Mouse (Mus musculus): ENCODE measurements around the gene Xpnpep1.

Gene Xpnpep1

DNA sequence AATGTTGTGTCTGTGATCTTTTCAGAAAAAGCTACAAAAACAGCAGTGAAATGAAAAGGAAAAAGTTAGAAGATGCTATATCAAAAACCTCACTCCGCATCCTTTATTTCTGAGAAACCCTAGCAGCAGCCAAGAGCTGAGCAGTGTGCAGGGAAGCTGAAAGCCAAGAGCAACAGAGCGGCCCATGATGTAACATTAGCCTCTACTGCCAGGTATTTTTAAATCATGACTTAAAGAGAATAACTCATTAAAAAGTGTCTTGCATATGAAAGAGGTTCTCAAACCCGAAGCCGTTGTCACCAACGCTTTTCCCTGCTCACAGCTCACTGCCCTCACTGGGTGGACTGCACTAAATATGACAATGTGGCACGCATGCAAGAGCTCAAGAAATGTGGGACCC lies 9.7 kb downstream of the Xpnpep1 start:
- DNase-seq: no peak

DNA sequence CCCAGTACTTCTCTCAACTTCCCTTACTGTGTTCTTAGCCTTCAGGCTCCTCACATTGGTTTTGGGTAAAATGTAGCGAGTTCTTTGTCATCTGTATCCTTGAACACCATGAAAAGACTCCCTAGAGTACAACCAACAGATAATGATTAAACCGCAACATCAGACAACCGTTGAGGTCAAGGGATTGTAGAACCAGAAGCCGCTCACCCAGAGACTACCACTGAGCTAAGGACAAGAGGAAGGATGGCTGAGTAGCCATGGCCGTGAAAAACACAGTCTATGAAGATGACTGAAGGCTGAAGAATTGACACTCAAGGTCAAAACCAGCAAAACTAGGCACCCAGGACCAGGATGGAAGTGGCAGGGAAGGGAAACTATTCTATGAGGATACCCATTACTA lies 10.3 kb downstream of the Xpnpep1 start:
- DNase-seq: no peak

DNA sequence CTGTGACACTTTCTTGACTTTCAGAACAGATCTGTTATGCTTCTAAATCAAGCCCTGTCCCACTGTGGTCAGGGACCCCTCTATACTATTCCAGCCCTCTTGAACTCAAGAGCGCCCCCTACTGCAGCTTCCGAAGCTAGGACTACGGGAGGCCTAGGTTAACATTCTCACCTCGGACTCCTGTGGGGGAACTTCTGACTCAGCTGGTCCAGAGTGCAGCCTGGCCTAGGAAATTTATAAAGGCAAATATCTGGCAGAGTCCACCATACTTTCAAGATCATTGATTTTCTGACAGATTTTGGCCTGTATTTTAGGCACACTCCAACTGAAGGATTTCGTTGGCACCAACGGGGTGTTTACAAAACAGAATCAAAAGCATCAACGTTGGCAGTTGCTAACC lies 11.0 kb downstream of the Xpnpep1 start:
- DNase-seq: no peak

DNA sequence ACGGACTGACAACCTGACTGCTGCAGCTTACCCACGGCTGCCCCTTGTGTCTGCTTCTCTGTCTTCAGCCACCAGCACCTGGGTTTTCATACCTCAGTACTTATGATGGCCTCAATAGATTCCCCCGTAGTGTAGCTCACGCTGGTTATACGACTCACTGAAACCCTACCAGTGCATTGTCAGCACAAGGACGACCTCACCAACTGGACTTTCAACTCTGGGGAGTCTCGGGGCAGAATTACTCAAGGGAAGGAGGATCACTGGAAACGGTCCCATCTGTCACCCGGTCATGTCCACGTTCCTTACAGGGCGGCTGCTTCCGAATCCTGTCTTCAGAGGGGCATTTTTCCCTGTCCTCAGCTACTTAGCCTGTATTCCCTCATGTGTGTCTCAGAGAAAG lies 11.8 kb downstream of the Xpnpep1 start:
- no peak for DNase-seq

DNA sequence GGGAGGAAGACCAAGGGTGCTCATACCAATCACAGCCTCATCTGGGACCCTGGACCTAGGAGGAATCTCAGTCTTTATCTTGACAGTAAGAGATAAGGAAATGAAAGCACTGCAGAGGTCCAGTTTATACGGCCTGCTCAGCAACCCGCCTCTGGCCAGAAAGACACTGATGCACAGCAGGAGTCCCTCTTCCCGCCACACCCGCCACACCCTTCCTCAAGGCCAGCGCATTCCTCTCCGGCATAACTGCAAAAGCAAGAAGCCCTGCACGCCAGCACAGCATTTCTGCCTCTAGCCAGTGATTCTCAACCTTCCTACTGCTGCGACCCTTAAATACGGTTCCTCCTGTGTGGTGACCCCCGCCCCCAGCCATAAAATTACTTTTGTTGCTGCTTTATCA lies 16.8 kb downstream of the Xpnpep1 start:
- DNase-seq: no peak

DNA sequence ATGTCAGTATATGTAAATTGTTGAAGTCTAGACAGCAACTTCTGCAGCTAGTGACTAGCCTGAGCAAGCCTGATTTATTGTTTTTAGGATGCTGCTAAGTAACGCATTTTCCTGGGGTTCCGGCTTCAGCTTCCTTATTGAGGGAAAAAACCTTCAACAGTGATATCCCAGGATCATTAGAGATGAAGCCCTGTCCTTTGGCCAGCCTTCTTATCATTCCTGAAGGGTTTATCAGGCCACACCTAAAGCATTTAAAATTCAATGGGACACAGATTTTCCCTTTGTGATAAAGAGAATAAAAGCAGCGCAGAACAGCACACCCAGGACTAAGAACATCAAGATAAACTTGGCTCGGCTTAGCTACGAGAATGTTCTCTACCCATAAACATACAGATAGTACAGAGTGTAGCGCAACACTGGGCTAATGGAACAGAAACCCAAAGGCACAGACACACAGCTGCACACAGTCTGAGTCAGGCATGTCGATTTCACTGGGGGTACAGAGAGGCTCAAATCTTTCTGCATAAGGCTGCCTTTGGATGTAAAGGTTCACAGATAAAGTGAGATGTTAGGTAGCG lies 17.9 kb downstream of the Xpnpep1 start:
- no peak for DNase-seq

DNA sequence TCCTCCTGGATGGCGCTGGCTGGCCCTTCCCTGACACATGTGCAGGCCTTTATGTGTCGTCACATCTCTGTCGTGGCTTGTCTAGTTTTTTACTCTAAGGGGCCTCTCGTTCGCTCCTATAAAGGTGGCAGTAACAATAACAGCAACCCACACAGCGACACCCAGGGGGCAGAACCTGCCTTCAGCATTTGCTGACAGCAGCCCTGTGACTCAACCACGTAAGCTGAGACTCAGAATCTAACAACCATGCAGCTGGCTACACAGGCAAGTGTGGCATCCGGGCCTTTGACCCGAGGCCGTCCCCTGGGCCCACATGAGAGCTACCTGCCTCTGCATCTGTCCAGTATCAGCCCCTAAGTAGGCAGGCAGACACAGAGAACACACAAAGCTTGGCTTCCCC lies 18.5 kb downstream of the Xpnpep1 start:
- DNase-seq: no peak

DNA sequence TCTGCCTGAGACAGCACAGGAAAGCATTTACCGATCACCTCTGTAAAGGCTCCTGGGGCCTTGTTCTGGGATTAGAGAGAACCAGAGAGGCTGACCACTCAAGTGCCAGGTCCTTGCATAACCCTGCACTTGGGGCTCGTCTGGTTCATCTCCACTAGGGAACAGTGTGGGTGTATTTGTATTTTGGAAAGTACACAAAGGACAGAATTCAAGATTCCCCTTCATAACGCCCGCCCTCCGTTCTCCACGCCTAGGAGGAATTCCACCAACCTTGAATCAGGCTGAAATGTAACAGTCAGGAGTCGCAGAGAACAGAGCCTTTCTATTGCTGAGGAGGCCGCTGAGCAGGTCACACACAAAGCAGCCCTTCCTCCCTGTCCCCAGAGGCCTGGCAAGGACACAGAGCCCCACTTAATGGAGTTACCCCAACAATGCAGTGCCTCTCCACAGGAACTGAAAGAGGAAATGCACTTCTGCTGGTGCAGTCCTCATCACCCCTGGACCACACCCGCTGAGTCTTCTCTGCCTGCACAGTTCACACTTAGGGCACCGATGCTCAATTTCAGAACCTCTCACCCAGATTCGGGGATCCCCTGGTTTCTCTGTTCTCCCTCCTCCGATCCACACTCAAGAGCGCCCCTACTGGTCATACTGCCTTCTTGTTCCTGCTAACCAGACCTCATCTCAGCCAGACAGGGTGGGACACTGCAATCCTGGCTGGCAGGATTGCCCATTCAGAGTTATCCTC lies 20.1 kb downstream of the Xpnpep1 start:
- DNase-seq: peak; percentile 74

DNA sequence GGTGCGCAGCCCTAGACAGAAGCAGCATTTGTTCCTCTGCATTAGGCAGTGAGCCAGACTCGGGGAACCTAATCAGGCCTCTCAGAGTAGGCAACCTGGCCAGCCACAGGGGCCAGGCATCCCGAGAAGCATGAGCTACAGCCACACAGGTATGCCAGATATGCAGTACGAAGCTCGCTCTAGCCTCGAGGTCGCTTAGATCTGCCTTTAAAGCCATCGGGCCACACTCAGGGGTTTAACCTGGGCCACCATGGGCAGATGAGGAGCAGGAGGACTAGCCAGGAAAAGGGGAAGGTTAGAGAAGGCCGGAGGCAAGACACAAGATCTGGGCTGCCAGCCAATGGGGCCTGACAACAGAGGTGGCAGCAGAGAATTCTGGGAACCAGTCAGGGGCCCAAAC lies 22.1 kb downstream of the Xpnpep1 start:
- peak; percentile 54 for DNase-seq

DNA sequence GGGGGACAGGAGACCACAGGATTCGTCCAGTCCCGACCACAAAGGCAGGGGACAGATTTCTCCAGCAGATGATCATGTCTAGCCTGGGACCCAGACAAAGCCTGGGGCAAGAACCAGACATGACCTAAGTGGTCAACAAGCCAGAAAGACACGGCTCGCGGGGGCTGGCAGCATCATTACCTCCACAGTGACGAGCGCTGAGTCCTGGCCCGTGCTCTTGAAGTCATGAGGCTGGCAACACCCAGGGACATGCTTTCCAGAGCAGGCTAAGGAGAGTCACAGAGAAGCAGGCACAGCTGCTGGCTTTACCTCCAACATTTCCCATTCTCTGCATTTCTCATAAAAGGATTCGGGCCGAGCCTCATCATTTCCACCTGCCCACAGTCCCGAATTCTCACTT lies 22.8 kb downstream of the Xpnpep1 start:
- no peak for DNase-seq

DNA sequence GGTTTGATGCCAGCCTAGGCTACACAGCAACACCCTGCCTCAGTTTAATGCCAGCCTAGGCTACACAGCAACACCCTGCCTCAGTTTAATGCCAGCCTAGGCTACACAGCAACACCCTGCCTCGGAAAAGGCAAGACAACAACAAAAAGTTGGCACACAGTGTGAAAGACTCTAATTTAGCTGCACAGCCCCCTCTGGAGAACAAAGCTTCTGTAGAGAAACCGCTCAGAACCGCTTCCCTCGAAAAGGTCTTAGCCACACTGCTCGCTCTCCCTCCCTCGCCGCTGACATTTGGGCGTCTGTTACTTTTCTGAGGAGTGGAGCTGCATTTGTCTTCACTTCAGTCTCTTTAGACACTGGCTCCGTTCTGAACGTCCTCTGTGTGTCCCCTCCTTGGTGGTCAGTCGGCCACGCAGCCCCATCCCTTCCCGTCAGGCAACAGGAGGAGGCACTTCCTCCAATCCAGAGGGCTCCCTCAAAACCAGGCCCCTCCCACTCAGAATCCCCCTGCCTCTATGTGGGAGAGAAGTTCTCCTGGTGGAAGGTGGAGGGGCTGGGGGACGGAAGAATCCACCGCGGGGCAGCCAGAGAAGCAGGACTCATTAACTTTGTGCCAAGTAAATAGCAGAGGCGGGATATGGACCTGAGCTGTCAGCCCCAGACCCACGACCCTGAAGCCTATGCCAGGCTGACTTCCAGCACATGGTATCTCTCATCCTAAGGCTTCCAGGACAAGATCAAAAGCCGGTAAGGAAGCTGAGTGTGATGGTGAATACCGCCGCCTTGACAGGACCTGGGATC lies 24.9 kb downstream of the Xpnpep1 start:
- no peak for DNase-seq

DNA sequence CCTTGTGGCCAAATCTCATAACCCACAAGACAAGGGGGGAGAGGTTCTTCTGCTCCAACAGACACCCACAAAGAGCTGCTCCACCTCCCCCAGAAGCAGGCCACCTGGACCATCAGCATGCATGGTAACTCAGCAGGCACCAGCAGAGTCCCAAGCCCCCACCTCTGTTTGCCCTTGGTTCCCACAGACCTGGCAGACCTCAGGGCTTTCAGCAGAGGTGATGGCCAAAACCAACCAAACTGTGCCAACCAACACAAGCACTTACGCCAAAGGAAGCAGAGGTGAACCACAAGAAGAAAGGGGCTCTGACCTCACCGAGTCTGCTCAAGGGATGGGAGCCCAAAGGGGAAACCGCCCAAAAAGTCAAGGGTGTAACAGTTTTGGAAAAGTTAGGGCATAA lies 26.3 kb downstream of the Xpnpep1 start:
- DNase-seq: no peak

DNA sequence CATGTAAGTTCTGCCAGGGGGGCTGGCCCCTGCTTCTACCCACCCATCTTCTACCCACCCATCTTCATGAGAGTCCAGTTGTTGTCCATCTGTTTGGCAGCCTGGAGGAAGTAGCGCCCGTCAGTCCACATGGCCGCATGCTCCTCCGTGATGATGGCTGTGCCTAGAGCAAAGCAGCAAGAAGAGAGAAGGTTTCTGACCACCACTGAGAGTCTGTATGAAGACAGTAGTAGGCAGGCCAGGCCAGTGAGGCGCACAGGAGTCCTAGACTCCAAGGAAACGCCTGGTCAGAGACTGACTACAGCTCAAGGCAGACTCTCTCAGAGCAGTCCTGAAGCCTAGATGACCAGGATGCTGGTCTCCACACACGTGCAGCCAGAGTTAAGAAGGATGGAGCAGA lies 26.7 kb downstream of the Xpnpep1 start:
- no peak for DNase-seq

DNA sequence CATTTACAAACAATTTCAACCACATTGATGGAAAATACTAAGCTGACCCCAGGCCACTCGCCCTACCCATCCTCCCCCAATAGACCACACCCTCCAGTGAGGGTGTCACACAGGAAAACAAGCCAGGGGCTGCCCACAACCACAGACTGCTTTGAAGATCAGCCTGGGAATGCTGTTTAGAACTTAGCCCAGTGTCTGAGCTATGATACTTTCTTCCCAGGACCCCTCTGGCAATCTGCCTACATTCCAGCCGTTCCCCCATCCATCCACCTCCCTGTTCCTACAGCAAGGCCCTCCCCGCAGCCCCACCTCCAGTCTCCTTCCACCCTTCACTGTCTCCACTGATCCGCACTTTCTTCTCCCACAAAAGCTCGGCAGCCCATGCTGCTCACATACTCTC lies 29.1 kb downstream of the Xpnpep1 start:
- DNase-seq: no peak

DNA sequence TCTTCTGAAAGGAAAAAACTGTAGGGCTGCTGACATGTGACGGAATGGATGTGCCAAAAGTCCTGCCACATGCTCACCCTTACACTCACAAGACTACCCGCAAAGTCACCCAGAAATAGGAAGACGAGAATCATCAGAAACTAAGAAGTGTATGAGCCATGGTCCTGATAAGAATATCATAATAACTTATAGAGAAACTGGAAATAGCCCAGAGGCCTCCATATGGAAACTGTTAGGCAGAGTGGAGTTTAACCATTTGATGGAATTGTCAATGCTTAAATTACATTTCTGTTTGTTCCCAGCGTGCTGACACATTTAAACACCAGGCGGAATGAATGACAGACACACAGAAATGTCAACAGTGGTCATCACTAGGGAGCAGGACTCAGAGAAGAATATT lies 31.1 kb downstream of the Xpnpep1 start:
- DNase-seq: no peak

DNA sequence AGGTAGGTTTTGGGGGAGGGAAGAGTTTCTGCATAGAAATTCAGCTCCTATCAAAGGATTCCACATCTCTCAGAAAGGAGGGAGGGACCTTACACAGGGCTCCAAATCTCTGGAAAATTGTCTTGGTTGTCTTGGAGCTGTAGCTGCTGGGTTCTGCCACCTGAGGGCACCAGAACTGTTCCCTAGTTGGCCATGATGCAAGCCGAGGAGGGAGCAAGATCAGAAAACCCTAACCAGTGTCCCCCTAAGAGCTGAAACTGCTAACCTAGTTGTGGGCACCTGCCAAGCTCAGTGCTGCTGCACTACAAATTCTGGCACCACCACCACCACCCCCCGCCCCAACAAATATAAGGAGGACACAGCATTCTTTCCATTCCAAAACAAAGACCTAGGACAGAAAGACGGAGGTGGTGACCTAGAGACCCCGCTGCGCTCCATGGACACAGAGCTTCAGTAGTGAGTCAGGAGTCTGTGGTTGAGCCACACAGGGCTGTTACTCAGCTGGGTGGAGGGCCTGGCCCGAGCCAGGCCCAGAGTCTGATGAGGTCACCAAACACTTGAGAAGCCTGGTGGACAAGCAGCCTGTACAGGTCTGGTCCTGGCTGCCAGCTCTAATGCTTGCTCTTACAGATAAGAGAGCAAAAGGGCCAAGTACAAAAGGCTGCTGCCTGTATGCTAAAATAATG lies 31.9 kb downstream of the Xpnpep1 start:
- peak; percentile 81 for DNase-seq

DNA sequence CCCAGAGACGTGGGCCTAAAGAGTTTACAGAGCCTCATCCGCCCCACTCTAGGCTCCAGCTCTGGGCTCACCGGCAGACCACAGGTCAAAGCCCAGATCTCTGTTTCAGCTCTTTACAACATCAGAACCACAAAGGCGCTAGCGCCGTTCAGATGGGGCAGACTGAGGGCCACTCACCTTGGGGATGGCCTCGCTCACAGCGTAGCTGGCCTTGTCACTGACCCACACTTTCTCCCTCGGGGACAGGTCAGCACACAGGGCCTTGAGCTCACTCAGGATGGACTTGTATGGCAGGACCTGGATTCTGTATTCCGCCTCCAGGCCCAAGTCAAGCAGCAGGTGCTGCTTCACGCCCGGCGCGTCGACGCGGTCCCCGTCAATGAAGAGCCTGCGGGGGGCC lies 34.0 kb downstream of the Xpnpep1 start:
- DNase-seq: no peak

DNA sequence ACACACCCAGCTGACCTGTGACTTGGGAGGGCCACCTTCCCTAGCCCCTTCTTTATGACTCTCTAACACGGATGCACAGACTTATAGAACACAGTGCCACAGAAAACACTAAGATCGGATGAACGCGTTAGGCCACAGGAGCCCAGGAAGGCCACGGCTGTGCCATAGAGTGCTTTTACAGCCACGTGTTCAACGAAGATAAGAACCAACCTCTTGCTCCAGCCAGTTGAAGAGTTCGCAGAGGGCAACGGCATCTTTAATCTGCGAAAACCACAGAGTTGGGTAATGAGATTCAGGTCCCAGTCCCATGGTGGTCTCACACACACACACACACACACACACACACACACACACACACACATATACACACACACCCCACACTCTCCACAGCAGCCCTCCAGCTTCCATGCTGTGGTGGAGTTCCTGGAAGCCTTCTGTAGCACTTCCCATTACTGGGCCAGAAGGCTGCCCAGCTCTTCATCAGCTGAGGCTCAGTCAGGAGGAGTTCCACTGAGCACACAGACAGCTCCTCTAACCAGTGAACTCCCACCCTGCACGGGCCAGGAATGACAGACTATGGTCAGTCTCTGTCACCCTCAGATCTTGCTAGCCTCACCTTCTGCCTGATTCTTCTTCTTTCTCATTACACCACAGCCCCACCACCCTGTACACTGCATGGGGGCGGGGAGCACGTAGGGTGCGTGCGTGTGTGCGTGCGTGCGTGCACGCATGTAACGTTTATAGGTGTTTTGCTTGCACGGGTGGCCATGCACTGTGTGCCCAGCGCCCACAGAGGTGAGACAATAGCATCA lies 36.3 kb downstream of the Xpnpep1 start:
- no peak for DNase-seq

DNA sequence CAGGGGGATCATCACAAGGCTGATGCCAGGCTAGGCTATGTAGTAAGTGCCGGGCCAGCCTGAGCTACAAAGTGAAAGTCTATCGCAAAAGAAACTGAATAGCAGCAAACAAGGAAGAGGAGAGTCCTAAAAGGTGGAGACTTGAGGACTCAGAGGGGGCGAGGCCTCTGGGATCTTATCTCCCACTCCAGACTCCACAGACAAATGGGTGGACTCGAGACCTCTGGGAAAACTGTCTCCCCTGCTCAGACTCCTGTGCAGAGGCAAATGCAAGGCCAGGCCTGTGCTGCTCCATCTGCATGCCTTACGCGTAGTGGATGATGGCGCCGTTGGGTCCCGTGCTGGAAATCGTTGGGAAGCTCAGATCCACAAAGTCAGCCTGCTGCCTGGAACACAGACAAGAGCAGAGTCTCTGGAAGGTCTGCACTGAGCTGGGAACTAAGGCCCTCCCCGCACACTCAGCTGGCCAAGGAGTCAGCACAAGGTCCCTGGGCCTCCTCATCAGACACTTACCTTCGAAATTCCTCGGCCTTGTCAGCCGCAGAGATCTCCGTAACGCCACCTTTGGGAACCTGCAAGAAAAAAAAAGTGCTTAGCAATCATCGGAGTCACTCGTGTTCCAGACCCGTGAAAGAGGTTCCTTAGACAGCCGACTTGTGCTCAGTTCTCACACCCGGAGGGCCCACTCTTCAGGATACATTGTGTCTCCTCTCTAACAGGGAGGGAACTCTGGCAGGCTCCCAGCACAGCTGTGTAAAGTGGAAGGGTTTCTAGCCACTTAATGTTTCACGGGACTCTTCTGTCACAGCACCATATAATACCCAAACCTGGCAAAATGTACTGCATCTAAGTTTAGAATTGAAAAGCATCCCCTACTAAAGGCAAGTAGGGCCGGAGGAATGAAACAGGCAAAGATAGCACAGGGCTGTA lies 37.6 kb downstream of the Xpnpep1 start:
- no peak for DNase-seq

DNA sequence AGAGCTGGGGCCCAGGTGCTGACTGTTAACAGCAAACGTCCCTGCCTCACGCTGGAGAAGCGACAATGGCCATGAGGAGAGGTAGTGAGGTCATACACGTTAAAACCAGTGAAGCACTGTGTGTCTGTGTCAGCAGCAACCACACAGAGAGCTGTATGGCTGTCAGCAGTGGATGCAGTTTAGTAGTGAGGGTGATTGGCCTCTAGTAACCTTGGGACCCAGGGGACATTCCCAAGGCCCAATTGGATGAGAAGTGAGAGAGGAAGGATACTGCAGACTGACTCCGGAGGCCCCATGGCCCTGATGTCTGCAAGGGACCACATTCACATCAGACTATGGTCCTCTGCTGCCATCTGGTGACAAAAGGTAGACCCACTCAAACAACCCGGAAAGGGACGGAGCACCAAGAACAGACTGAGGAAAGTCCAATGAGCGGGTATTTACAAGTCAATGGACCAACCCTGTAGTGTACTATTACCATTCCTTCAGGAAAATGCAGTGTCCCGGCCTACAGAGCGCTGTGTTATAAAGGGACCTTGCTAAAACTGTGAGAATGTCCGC lies 47.1 kb downstream of the Xpnpep1 start:
- peak; percentile 68 for DNase-seq

DNA sequence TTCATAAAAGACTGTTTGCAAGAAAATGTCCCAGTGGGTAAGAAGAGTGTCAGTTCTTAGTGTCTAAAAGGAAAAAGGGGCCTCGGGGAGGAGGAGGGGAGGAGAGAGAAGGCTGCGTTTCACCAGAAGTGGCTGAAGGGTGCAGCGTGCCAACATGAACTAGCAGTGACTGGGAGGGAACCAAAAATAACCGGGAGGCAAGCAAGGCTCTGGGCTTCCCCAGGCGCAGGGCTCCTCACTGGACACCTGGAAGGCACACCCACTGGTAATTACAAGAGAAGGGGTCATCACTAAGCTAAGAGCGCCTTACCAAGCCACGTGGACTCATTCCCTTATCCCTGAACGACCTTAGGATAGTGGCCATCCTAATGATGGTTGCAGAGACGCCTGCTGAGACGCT lies 48.1 kb downstream of the Xpnpep1 start:
- no peak for DNase-seq
